Mouse (Mus musculus): ENCODE data around the gene Ndufc2. TPM values are rescaled to one million over a fixed set of nuclear protein-coding genes. Genes with fewer than 3 reads are reported as not detected.

Ndufc2 gene
- polyA plus RNA-seq, 1 experiment from 2014 or later, result 383 TPM

- H3K4me1 ChIP-seq (ENCODE audit: control insufficient read depth, insufficient read depth, low read length), result no peaks in the 10 kb centered on the region
- no peaks in the 10 kb centered on the region for H3K9me3 ChIP-seq (replicated peaks; ENCODE audit: control insufficient read depth, low read length)
- H3K27ac ChIP-seq (replicated peaks; ENCODE audit: low read depth, low read length), result no peak overlapping the region
- DNase-seq (ENCODE audit: low spot score) (no peak), ATAC-seq (replicated peaks; ENCODE audit: insufficient number of reproducible peaks, low FRiP score, low TSS enrichment, low read depth) (no peak)
- H3K27me3 ChIP-seq (ENCODE audit: control insufficient read depth, insufficient read depth, low read length), result no peaks in the 10 kb centered on the region
- 78% methylated on average over 1 of the region's 1 CpGs for WGBS
- no peak overlapping the region for H3K4me3 ChIP-seq (ENCODE audit: low read depth, low read length)
- no peak overlapping the region for H3K4me2 ChIP-seq (ENCODE audit: low read depth, low read length)
- no peak overlapping the region for H3K9ac ChIP-seq (replicated peaks; ENCODE audit: low read length)
- no peaks in the 10 kb centered on the region; the same call in 1 of the 2 replicates for H3K36me3 ChIP-seq (replicated peaks; ENCODE audit: control insufficient read depth, insufficient read depth, low read depth, low read length)
Measured at GRCm38 (mm10) chr7:97414426-97414825, 14.6 kb downstream of the Ndufc2 start.

GRCm38 (mm10) chr7:97414915-97415687 is 15.3 kb downstream of the Ndufc2 start:
- no peaks in the 10 kb centered on the region for H3K9me3 ChIP-seq (replicated peaks; ENCODE audit: control insufficient read depth, low read length)
- no peak overlapping the region for H3K4me3 ChIP-seq (ENCODE audit: low read depth, low read length)
- no peak overlapping the region for H3K9ac ChIP-seq (replicated peaks; ENCODE audit: low read length)
- H3K4me2 ChIP-seq (ENCODE audit: low read depth, low read length), result no peak overlapping the region
- no peak for ATAC-seq (replicated peaks; ENCODE audit: insufficient number of reproducible peaks, low FRiP score, low TSS enrichment, low read depth)
- H3K36me3 ChIP-seq (replicated peaks; ENCODE audit: control insufficient read depth, insufficient read depth, low read depth, low read length), result no peaks in the 10 kb centered on the region; the same call in 1 of the 2 replicates
- H3K27ac ChIP-seq (replicated peaks; ENCODE audit: low read depth, low read length), result no peak overlapping the region
- DNase-seq (ENCODE audit: low spot score), result no peak
- 56% methylated on average over 9 of the region's 9 CpGs for WGBS
- no peaks in the 10 kb centered on the region for H3K27me3 ChIP-seq (ENCODE audit: control insufficient read depth, insufficient read depth, low read length)
- no peaks in the 10 kb centered on the region for H3K4me1 ChIP-seq (ENCODE audit: control insufficient read depth, insufficient read depth, low read length)

DNA sequence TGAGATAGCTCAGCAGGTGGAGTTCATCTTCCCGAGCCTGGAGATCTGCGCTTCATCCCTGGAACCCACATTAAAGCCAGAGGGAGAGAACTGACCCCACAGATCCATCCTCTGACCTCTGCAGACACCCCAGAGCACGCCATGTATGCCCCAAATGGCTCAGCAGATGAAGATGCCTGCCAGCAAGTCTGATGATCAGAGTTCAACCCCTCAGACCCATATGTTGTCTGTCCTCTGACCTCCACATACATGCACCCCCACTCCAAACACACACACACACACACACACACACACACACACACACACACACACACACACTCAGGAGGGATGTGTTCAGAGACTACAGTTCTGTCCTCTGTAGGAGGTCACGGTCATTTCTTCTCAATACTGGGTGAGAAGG is 16.7 kb downstream of the Ndufc2 start:
- Histone ChIP-seq H3K36me3 (replicated peaks; ENCODE audit: control insufficient read depth, insufficient read depth, low read depth, low read length) (no peaks in the 10 kb centered on the region), H3K27ac (replicated peaks; ENCODE audit: low read depth, low read length) (no peak overlapping the region), H3K9ac (replicated peaks; ENCODE audit: low read length) (no peak overlapping the region), H3K9me3 (replicated peaks; ENCODE audit: control insufficient read depth, low read length) (no peaks in the 10 kb centered on the region), H3K4me1 (ENCODE audit: control insufficient read depth, insufficient read depth, low read length) (no peaks in the 10 kb centered on the region), H3K4me3 (ENCODE audit: low read depth, low read length) (no peak overlapping the region), H3K4me2 (ENCODE audit: low read depth, low read length) (no peak overlapping the region), H3K27me3 (ENCODE audit: control insufficient read depth, insufficient read depth, low read length) (no peaks in the 10 kb centered on the region)
- 87% methylated on average over 4 of the region's 4 CpGs for WGBS
- DNase-seq (ENCODE audit: low spot score) (no peak), ATAC-seq (replicated peaks; ENCODE audit: insufficient number of reproducible peaks, low FRiP score, low TSS enrichment, low read depth) (no peak)

DNA sequence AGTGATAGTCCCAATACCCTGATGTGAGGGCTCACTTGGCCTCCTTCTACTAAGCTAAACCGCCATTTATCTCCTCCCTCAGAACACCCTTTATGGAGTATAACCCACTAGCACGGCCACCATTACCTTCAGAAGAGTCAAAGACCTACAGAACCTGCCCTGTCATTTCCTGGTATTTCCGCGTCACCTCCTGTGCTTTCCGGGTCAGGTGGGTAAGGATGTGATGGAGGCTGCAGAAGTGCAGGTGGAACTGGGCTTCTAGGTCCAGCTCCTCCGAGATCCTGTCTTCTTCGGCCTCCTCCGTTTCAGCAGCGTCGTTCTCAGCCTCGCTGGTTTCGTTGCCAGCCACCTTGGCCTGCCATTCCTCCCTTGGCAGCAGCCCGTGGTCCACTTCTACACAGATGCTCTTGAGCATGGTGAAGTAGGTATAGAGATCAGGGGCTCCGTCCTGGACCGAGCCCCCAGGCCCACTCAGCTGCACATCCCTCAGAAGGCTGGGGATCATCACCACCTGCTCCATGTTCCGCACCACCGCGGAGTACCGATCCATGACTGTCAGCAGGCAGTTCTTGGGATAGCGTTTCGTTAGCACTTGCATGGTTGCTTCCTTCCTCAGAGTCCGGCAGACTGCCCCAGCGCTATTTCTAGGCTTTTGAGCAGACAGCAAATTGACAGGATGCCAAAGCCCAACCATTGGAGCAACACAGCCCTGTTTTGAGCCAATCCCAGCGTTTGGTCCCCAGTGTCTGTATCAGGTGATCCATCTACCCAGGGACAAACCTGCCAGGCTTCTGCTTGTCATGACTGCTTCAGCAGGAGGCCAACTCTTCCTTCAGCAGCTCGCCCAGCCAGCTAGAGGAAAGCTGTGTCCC is 17.3 kb downstream of the Ndufc2 start, which contains the start of gene Thrsp:
TSS of gene Thrsp (minus strand) at position 825 of the 872 bp plus-strand sequence.
- Histone ChIP-seq H3K36me3 (replicated peaks; ENCODE audit: control insufficient read depth, insufficient read depth, low read depth, low read length) (no peaks in the 10 kb centered on the region), H3K27me3 (ENCODE audit: control insufficient read depth, insufficient read depth, low read length) (no peaks in the 10 kb centered on the region), H3K9me3 (replicated peaks; ENCODE audit: control insufficient read depth, low read length) (no peaks in the 10 kb centered on the region), H3K4me2 (ENCODE audit: low read depth, low read length) (no peak within 1 kb of the TSS), H3K4me1 (ENCODE audit: control insufficient read depth, insufficient read depth, low read length) (no peaks in the 10 kb centered on the region), H3K4me3 (ENCODE audit: low read depth, low read length) (no peak within 1 kb of the TSS), H3K9ac (replicated peaks; ENCODE audit: low read length) (no peak within 1 kb of the TSS), H3K27ac (replicated peaks; ENCODE audit: low read depth, low read length) (no peak within 1 kb of the TSS)
- DNase-seq (ENCODE audit: low spot score), result no peak
- WGBS, result 84% methylated on average over 25 of the region's 25 CpGs
- no peak for ATAC-seq (replicated peaks; ENCODE audit: insufficient number of reproducible peaks, low FRiP score, low TSS enrichment, low read depth)

DNA sequence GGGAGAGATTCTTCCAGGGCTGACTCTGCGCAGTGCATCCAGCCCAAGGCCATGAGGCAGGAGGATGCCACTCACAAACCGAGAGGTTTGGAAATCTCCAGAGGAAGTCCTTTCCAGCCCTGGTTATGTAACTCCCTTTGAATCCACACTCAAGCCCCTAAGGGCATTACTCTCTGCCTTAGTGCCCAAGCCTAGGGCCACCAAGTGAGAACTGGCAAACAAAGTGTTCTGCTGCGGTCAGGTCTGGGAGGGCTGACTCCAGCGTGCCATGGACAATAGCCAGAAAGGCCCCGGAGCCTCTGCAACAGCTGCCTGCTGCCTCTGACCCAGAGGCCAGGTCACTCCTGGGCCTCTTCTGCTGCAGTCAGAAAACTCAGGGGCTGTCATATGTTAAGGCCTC is 18.9 kb downstream of the Ndufc2 start:
- Histone ChIP-seq H3K9me3 (replicated peaks; ENCODE audit: control insufficient read depth, low read length) (no peaks in the 10 kb centered on the region), H3K4me3 (ENCODE audit: low read depth, low read length) (no peak overlapping the region), H3K27ac (replicated peaks; ENCODE audit: low read depth, low read length) (no peak overlapping the region), H3K4me2 (ENCODE audit: low read depth, low read length) (no peak overlapping the region), H3K36me3 (replicated peaks; ENCODE audit: control insufficient read depth, insufficient read depth, low read depth, low read length) (no peaks in the 10 kb centered on the region), H3K4me1 (ENCODE audit: control insufficient read depth, insufficient read depth, low read length) (no peaks in the 10 kb centered on the region), H3K9ac (replicated peaks; ENCODE audit: low read length) (no peak overlapping the region), H3K27me3 (ENCODE audit: control insufficient read depth, insufficient read depth, low read length) (no peaks in the 10 kb centered on the region)
- ATAC-seq (replicated peaks; ENCODE audit: insufficient number of reproducible peaks, low FRiP score, low TSS enrichment, low read depth) (no peak), DNase-seq (ENCODE audit: low spot score) (no peak)
- WGBS, result 63% methylated on average over 5 of the region's 5 CpGs

- ATAC-seq (replicated peaks; ENCODE audit: insufficient number of reproducible peaks, low FRiP score, low TSS enrichment, low read depth) (no peak), DNase-seq (ENCODE audit: low spot score) (no peak)
- no peaks in the 10 kb centered on the region for H3K36me3 ChIP-seq (replicated peaks; ENCODE audit: control insufficient read depth, insufficient read depth, low read depth, low read length)
- no peak overlapping the region for H3K27ac ChIP-seq (replicated peaks; ENCODE audit: low read depth, low read length)
- H3K9me3 ChIP-seq (replicated peaks; ENCODE audit: control insufficient read depth, low read length), result no peaks in the 10 kb centered on the region
- H3K4me3 ChIP-seq (ENCODE audit: low read depth, low read length), result no peak overlapping the region
- no peak overlapping the region for H3K9ac ChIP-seq (replicated peaks; ENCODE audit: low read length)
- no peaks in the 10 kb centered on the region for H3K4me1 ChIP-seq (ENCODE audit: control insufficient read depth, insufficient read depth, low read length)
- no peak overlapping the region for H3K4me2 ChIP-seq (ENCODE audit: low read depth, low read length)
- 81% methylated on average over 5 of the region's 5 CpGs for WGBS
- no peaks in the 10 kb centered on the region for H3K27me3 ChIP-seq (ENCODE audit: control insufficient read depth, insufficient read depth, low read length)
Measured at GRCm38 (mm10) chr7:97419163-97419562, 19.4 kb downstream of the Ndufc2 start.

- whole genome bisulfite sequencing, result 36% methylated on average over 1 of the region's 1 CpGs
- no peak overlapping the region for H3K4me3 ChIP-seq (ENCODE audit: low read depth, low read length)
- no peaks in the 10 kb centered on the region for H3K4me1 ChIP-seq (ENCODE audit: control insufficient read depth, insufficient read depth, low read length)
- DNase-seq (ENCODE audit: low spot score) (no peak), ATAC-seq (replicated peaks; ENCODE audit: insufficient number of reproducible peaks, low FRiP score, low TSS enrichment, low read depth) (no peak)
- no peak overlapping the region for H3K4me2 ChIP-seq (ENCODE audit: low read depth, low read length)
- H3K9ac ChIP-seq (replicated peaks; ENCODE audit: low read length), result no peak overlapping the region
- no peaks in the 10 kb centered on the region for H3K27me3 ChIP-seq (ENCODE audit: control insufficient read depth, insufficient read depth, low read length)
- no peaks in the 10 kb centered on the region for H3K36me3 ChIP-seq (replicated peaks; ENCODE audit: control insufficient read depth, insufficient read depth, low read depth, low read length)
- H3K27ac ChIP-seq (replicated peaks; ENCODE audit: low read depth, low read length), result no peak overlapping the region
- H3K9me3 ChIP-seq (replicated peaks; ENCODE audit: control insufficient read depth, low read length), result no peaks in the 10 kb centered on the region
Measured at GRCm38 (mm10) chr7:97420406-97420805, 20.6 kb downstream of the Ndufc2 start.
